Mouse (Mus musculus): Measurements from ENCODE around the gene Dcaf17. TPM values are rescaled to one million over a fixed set of nuclear protein-coding genes. Genes with fewer than 3 reads are reported as not detected.

The Dcaf17 gene
- total RNA-seq, 2 experiments from 2014 or later = 5.2 to 7.1 TPM

- DNase-seq = no peak
Observed at GRCm38 (mm10) chr2:71122268-71123029, 67.3 kb downstream of the Dcaf17 start.

- no peak for DNase-seq
Observed at GRCm38 (mm10) chr2:71123591-71123990, 68.5 kb downstream of the Dcaf17 start.

GRCm38 (mm10) chr2:71127779-71128534, 72.8 kb downstream of the Dcaf17 start:
- no peak for DNase-seq

- DNase-seq = no peak
Observed at GRCm38 (mm10) chr2:71130366-71130765, 75.2 kb downstream of the Dcaf17 start.

- no peak for DNase-seq
Observed at GRCm38 (mm10) chr2:71131866-71132496, 76.9 kb downstream of the Dcaf17 start.

GRCm38 (mm10) chr2:71134041-71134505, 78.9 kb downstream of the Dcaf17 start:
- DNase-seq = no peak

GRCm38 (mm10) chr2:71134836-71135235, 79.7 kb downstream of the Dcaf17 start:
- DNase-seq = no peak

GRCm38 (mm10) chr2:71140622-71141021, 85.5 kb downstream of the Dcaf17 start:
- no peak for DNase-seq

- DNase-seq = no peak
Observed at GRCm38 (mm10) chr2:71142410-71142809, 87.3 kb downstream of the Dcaf17 start.

GRCm38 (mm10) chr2:71145853-71146252, 90.7 kb downstream of the Dcaf17 start:
- no peak for DNase-seq

- DNase-seq = no peak
Observed at GRCm38 (mm10) chr2:71146266-71146665, 91.1 kb downstream of the Dcaf17 start.

GRCm38 (mm10) chr2:71147816-71148215, 92.7 kb downstream of the Dcaf17 start:
- no peak for DNase-seq

Other genes starting within 250 kb of the Dcaf17 start
- gene Tlk1, start 229.6 kb upstream of the Dcaf17 start, total RNA-seq (2021) = 10 to 100 TPM; 59.7 to 60.1 TPM
- gene Mettl8, start 255 bp downstream of the Dcaf17 start, total RNA-seq (2021) = 1 to 10 TPM; 4.4 to 5.7 TPM
- gene Cybrd1, start 62.6 kb downstream of the Dcaf17 start, total RNA-seq (2021) = 1 to 10 TPM; 1.2 to 1.3 TPM
- 10 to 100 TPM; 96.0 to 99.1 TPM for gene Dync1i2, start 156.4 kb downstream of the Dcaf17 start, total RNA-seq (2021)

Measured in heart, postnatal 4 days (tissue).